Mouse (Mus musculus) MEL (cell line): ENCODE data around the gene Olfr279.
A peak's percentile ranks its signal among the peaks of the same experiment; 100 is the strongest.

ENCODE experiments used
- CTCF ChIP-seq, 3 experiments: IDR thresholded peaks in 2 of 3; conservative IDR thresholded peaks in 1 of 3; 2 replicates each; pipeline ENCODE4 v1.5.1; 2011 to 2012; ENCODE audit warnings: low read length in 3 of 3, low read depth in 2 of 3, mild to moderate bottlenecking in 2 of 3, improper control_type of control experiment in 1 of 3, inconsistent platforms in 1 of 3, mixed read lengths in 1 of 3, moderate library complexity in 1 of 3; ENCODE audit not compliant: control insufficient read depth in 1 of 3, insufficient read depth in 1 of 3, poor library complexity in 1 of 3, severe bottlenecking in 1 of 3
- MAX ChIP-seq: IDR thresholded peaks from 2 replicates; pipeline ENCODE4 v1.6.1; 2011; ENCODE audit warnings: low read length, improper control_type of control experiment
- MYB ChIP-seq: IDR thresholded peaks from 2 replicates; pipeline ENCODE4 v1.6.1; 2011; ENCODE audit warnings: mild to moderate bottlenecking, low read depth, low read length, improper control_type of control experiment
- NELFE ChIP-seq: IDR thresholded peaks from 2 replicates; pipeline ENCODE4 v1.6.1; 2011; ENCODE audit warnings: low read depth, low read length, improper control_type of control experiment
- POLR2A ChIP-seq, 2 experiments: IDR thresholded peaks; 2 replicates each; pipeline ENCODE4 v1.6.1; 2011 to 2012; ENCODE audit warnings: low read length in 2 of 2, mild to moderate bottlenecking in 2 of 2, control low read depth in 1 of 2, improper control_type of control experiment in 1 of 2, low read depth in 1 of 2, moderate library complexity in 1 of 2; ENCODE audit not compliant: control insufficient read depth in 1 of 2, insufficient read depth in 1 of 2, poor library complexity in 1 of 2
- UBTF ChIP-seq: IDR thresholded peaks from 2 replicates; pipeline ENCODE4 v1.6.1; 2012; ENCODE audit warnings: low read depth, mild to moderate bottlenecking, inconsistent platforms, low read length, improper control_type of control experiment, moderate library complexity, borderline replicate concordance; ENCODE audit not compliant: insufficient read depth
- ZC3H11A ChIP-seq: IDR thresholded peaks from 2 replicates; pipeline ENCODE4 v1.6.1; 2012; ENCODE audit warnings: low read depth, mild to moderate bottlenecking, inconsistent platforms, low read length, improper control_type of control experiment
- ZNF384 ChIP-seq: IDR thresholded peaks from 2 replicates; pipeline ENCODE4 v1.6.1; 2012; ENCODE audit warnings: low read depth, mild to moderate bottlenecking, inconsistent platforms, low read length, improper control_type of control experiment

GRCm38 (mm10) chr15:98506253-98506957, 14.2 kb downstream of the Olfr279 start:
- TF ChIP-seq CTCF (IDR thresholded peaks at IDR 0.05 in 2 of 3, conservative IDR thresholded peaks at IDR 0.05 in 1 of 3; ENCODE audit: control insufficient read depth in 1 of 3, insufficient read depth in 1 of 3, low read depth in 2 of 3, low read length in 3 of 3, poor library complexity in 1 of 3, severe bottlenecking in 1 of 3) (peak; percentile 43 to 52 (median 44); a peak in 4 of 6 replicates), UBTF (no peak), ZNF384 (no peak), POLR2A (IDR thresholded peaks at IDR 0.05; ENCODE audit: control insufficient read depth in 1 of 2, insufficient read depth in 1 of 2, low read depth in 1 of 2, low read length in 2 of 2, poor library complexity in 1 of 2) (peak in 1 of 2 experiments; percentile 39; a peak in 2 of 4 replicates), MAX (no peak), NELFE (peak; percentile 43), ZC3H11A (peak; percentile 44; the same call in 1 of the 2 replicates), MYB (no peak)
